Mouse (Mus musculus) spleen, adult 2 months (tissue): ENCODE measurements around the gene Gnpda2. TPM values are rescaled to one million over a fixed set of nuclear protein-coding genes. Genes with fewer than 3 reads are reported as not detected.

Source experiments
- DNase-seq, 2 experiments: peaks; one replicate each; pipeline versions ENCODE4 v3.0.0 to v3.0.0-alpha.2; 2012 to 2021; ENCODE audit warnings: low spot score in 2 of 2, low read depth in 1 of 2
- H3K27ac ChIP-seq: fragments of 200-500 bp; 2 replicates; pipeline ENCODE4 v1.5.1; 2012; ENCODE audit warnings: low read length, inconsistent platforms; ENCODE audit not compliant: insufficient read depth
- H3K27me3 ChIP-seq: fragments of 200-500 bp; 2 replicates; pipeline ENCODE4 v1.6.1; 2012; ENCODE audit warnings: mild to moderate bottlenecking, moderate library complexity, low read length, inconsistent platforms; ENCODE audit not compliant: control insufficient read depth, insufficient read depth
- H3K36me3 ChIP-seq: fragments of 200-500 bp; 2 replicates; pipeline ENCODE4 v1.6.1; 2012; ENCODE audit warnings: mild to moderate bottlenecking, low read length, inconsistent platforms; ENCODE audit not compliant: control insufficient read depth, insufficient read depth
- H3K4me1 ChIP-seq: fragments of 200-500 bp; 2 replicates; pipeline ENCODE4 v1.6.1; 2011; ENCODE audit warnings: inconsistent platforms; ENCODE audit not compliant: control insufficient read depth, insufficient read depth, insufficient read length
- H3K4me3 ChIP-seq: fragments of 200-500 bp; 2 replicates; pipeline ENCODE4 v1.5.1; 2011; ENCODE audit warnings: mild to moderate bottlenecking, inconsistent platforms; ENCODE audit not compliant: insufficient read depth, insufficient read length; ENCODE audit errors: extremely low read depth
- CTCF ChIP-seq: fragments of 200-500 bp; IDR thresholded peaks from 2 replicates; pipeline ENCODE4 v1.5.1; 2011; ENCODE audit warnings: mild to moderate bottlenecking, inconsistent platforms; ENCODE audit not compliant: insufficient read depth, insufficient read length, insufficient replicate concordance; ENCODE audit errors: extremely low read depth
- POLR2A ChIP-seq: fragments of 200-500 bp; IDR thresholded peaks from 2 replicates; pipeline ENCODE4 v1.6.1; 2011; ENCODE audit warnings: low read depth, low read length, inconsistent platforms
- WGBS: fragments of 180-500 bp; shearing (Covaris S2); methylation state at CpG from one replicate; pipeline ENCODE4 v1.1.7; 2018; 5-methylcytosine and 5-hydroxymethylcytosine counted together
- polyA plus RNA-seq: library from polyadenylated mRNA; depleted of rRNA; stranded (reverse); fragments of >200 nt; gene quantifications from 2 replicates; pipeline ENCODE4 v1.2.3, GENCODE M21; 2012; rRNA removed

Gene Gnpda2
- 9.3 and 9.8 TPM in 2 replicates for polyA plus RNA-seq

GRCm38 (mm10) chr5:69591640-69592461 lies at the start of gene Gnpda2:
Gnpda2 (minus strand) TSS chr5:69592340.
- Histone ChIP-seq H3K4me3 (peak within 1 kb of the TSS; percentile 89), H3K27me3 (no peaks in the 10 kb centered on the region), H3K27ac (peak within 1 kb of the TSS; percentile 72), H3K4me1 (0 out of 2 replicates have a peak, but pooled peaks cover 3% of the 10 kb centered on the region), H3K36me3 (peaks cover 4% of the 10 kb centered on the region; the same call in 1 of the 2 replicates)
- TF ChIP-seq POLR2A (peak; percentile 35; the same call in 1 of the 2 replicates), CTCF (no peak)
- peak; percentile 57 to 74 for DNase-seq
- WGBS, result 2% methylated on average over 42 of the region's 42 CpGs

DNA sequence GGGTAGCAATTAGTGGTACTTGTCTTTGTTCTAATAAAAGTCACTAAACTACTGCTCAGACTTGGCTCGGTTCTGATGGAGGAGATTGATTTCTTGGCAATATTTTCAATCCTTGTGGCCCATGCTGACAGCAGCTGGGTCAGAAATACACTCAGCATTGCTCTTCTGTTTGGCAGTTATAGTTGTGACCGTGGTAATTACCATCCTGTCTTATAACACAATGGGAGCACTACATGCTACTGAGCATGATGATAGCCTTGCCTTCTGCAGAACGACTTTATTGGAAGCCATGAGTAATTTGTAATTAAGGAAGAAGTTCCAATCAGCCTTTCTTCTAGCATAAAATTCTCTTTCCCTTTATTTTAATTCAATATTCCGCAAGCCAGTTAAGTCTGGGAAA lies 42.6 kb upstream of the Gnpda2 start:
- no peaks in the 10 kb centered on the region for H3K27me3 ChIP-seq
- no peaks in the 10 kb centered on the region for H3K36me3 ChIP-seq
- H3K4me3 ChIP-seq, result no peak overlapping the region
- no peak for DNase-seq
- TF ChIP-seq CTCF (no peak), POLR2A (no peak)
- H3K27ac ChIP-seq, result no peak overlapping the region
- 76% methylated on average over 4 of the region's 4 CpGs for WGBS
- H3K4me1 ChIP-seq, result no peaks in the 10 kb centered on the region

DNA sequence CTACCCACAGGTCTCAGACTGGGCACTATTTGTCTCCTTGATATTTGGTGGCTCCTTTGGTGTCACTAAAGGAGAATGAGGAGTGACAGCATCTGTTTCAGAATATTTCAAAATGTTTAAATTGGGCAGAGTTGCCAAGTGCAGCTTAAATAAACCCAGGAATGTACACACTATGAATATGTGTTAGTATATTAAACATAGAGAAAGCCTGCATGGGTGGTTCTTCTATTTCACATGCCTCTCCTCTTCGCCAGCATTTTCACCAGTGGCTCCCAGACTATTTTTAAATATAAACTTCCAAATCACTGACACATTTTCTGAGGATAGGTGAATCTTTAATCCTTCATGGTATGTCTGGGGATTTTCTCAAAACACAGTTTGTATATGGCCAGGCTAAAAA lies 28.8 kb upstream of the Gnpda2 start:
- no peak overlapping the region for H3K4me3 ChIP-seq
- H3K4me1 ChIP-seq, result no peaks in the 10 kb centered on the region
- no peak overlapping the region for H3K27ac ChIP-seq
- H3K36me3 ChIP-seq, result no peaks in the 10 kb centered on the region
- no peak for TF ChIP-seq CTCF
- no peak for TF ChIP-seq POLR2A
- H3K27me3 ChIP-seq, result no peaks in the 10 kb centered on the region
- WGBS, result 76% methylated on average over 1 of the region's 1 CpGs
- DNase-seq, result no peak

DNA sequence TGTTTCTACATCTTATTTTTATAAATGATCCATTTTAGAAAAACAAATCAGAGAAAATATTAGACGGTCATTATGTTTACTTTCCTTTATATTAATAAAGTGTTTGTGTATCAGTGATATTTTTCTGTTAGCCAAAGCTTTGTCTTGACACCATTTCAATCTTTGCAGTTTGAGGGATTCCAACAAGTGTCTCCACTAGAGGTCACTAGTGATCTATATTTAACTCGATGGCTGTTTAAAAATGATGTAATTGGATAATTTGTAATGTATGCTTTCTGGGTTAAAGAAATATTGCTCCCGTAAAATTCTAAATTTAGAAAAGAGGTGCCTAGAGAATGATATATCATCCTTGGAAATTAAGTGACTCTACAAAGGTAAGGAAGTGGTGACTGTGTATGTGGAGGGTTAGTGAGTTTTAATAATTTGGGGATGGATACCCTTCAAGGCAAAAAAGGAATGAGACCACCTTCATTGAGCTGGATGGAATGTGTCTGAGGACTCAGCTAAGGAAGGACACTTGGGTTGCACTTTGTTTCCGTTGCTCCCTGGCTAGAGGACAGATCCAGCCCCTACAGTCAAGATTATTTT lies 21.2 kb upstream of the Gnpda2 start:
- no peak for DNase-seq
- no peak overlapping the region for H3K27ac ChIP-seq
- H3K4me1 ChIP-seq, result no peaks in the 10 kb centered on the region
- no peaks in the 10 kb centered on the region for H3K27me3 ChIP-seq
- no peak overlapping the region for H3K4me3 ChIP-seq
- TF ChIP-seq CTCF (no peak), POLR2A (no peak)
- WGBS, result 23% methylated on average over 4 of the region's 4 CpGs
- no peaks in the 10 kb centered on the region for H3K36me3 ChIP-seq

GRCm38 (mm10) chr5:69601027-69601426 lies 8.9 kb upstream of the Gnpda2 start:
- no peak overlapping the region for H3K27ac ChIP-seq
- no peak overlapping the region for H3K4me3 ChIP-seq
- DNase-seq, result no peak
- TF ChIP-seq POLR2A (no peak), CTCF (no peak)
- 0 out of 2 replicates have a peak, but pooled peaks cover 1% of the 10 kb centered on the region for H3K27me3 ChIP-seq
- H3K4me1 ChIP-seq, result no peaks in the 10 kb centered on the region
- no peaks in the 10 kb centered on the region for H3K36me3 ChIP-seq

GRCm38 (mm10) chr5:69557404-69557935 lies 34.7 kb downstream of the Gnpda2 start:
- no peaks in the 10 kb centered on the region; the same call in none of the 2 replicates for H3K4me1 ChIP-seq
- no peaks in the 10 kb centered on the region for H3K27me3 ChIP-seq
- WGBS, result 13% methylated on average over 16 of the region's 16 CpGs
- no peak for DNase-seq
- H3K36me3 ChIP-seq, result peaks cover 8% of the 10 kb centered on the region
- peak overlapping the region; percentile 80 for H3K4me3 ChIP-seq
- no peak for TF ChIP-seq POLR2A
- no peak for TF ChIP-seq CTCF
- H3K27ac ChIP-seq, result no peak overlapping the region
